Mouse (Mus musculus) neural tube, embryonic 14.5 days (tissue): ENCODE data around the gene Atp6v1e1. TPM values are rescaled to one million over a fixed set of nuclear protein-coding genes. Genes with fewer than 3 reads are reported as not detected.

ENCODE experiments used
- ATAC-seq: fragments of 200-750 bp; cut with Nextera tagmentation; 2 replicates; pipeline ENCODE4 v1.8.0; 2017; ENCODE audit warnings: low read depth, mild to moderate bottlenecking, moderate TSS enrichment, moderate library complexity
- H3K27ac ChIP-seq: fragments of 300-500 bp; sonication (generic); 2 replicates; pipeline ENCODE4 v1.5.1; 2014; ENCODE audit warnings: low read depth, mild to moderate bottlenecking, control low read depth, low read length, moderate library complexity, mixed read lengths
- H3K27me3 ChIP-seq: fragments of 300-500 bp; sonication (generic); 2 replicates; pipeline ENCODE4 v1.6.1; 2014; ENCODE audit warnings: low read length; ENCODE audit not compliant: control insufficient read depth, insufficient read depth
- H3K36me3 ChIP-seq: fragments of 300-500 bp; sonication (generic); 2 replicates; pipeline ENCODE4 v1.6.1; 2014; ENCODE audit warnings: low read length, mixed read lengths; ENCODE audit not compliant: control insufficient read depth, insufficient read depth
- H3K4me1 ChIP-seq: fragments of 300-500 bp; sonication (generic); 2 replicates; pipeline ENCODE4 v1.6.1; 2014; ENCODE audit warnings: low read length; ENCODE audit not compliant: control insufficient read depth, insufficient read depth
- H3K4me2 ChIP-seq: fragments of 300-500 bp; sonication (generic); 2 replicates; pipeline ENCODE4 v1.6.1; 2014; ENCODE audit warnings: mild to moderate bottlenecking, low read depth, low read length, control low read depth
- H3K4me3 ChIP-seq: fragments of 300-500 bp; sonication (generic); 2 replicates; pipeline ENCODE4 v1.5.1; 2014; ENCODE audit warnings: low read depth, low read length, control low read depth, mixed read lengths
- H3K9ac ChIP-seq: fragments of 300-500 bp; sonication (generic); replicated peaks from 2 replicates; pipeline ENCODE4 v1.6.1; 2014; ENCODE audit warnings: low read depth, mild to moderate bottlenecking, control low read depth, low read length, mixed read lengths
- H3K9me3 ChIP-seq: fragments of 300-500 bp; sonication (generic); 2 replicates; pipeline ENCODE4 v1.6.1; 2016; ENCODE audit warnings: low read length; ENCODE audit not compliant: control insufficient read depth
- WGBS: fragments of 180-500 bp; shearing (Covaris S2); extraction: QIAGEN DNeasy Blood & Tissue Kit; methylation state at CpG from one replicate; pipeline ENCODE4 v1.1.7; 2014; 5-methylcytosine and 5-hydroxymethylcytosine counted together
- polyA plus RNA-seq: library from polyadenylated mRNA; unstranded; fragments of >200 nt; fragmentation: Nextera tagmentation; extraction: Ambion mirVana; gene quantifications from 2 replicates; pipeline ENCODE4 v1.2.1, GENCODE M21; 2014

Atp6v1e1 gene
- polyA plus RNA-seq, 1 experiment from 2014 or later = 335 TPM

DNA sequence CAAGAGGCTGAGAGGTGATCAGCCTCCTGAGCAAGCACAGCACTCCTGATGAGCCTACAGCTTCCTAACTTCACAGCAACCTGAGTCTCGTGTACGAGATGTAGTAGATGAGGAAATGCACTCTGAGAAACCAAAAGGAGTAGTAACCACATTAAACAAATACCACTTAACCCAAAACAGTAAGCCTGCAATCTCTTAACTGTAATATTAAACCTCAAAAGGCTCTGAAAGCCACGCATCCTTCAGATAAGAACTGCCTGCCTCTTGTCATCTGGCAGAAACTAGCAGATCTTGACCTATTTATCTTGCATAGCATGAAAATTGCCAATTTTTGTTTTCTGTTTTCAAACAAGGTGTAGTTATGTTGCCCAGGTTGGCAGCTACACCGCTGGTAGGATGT is 23.7 kb downstream of the Atp6v1e1 start:
- no peaks in the 10 kb centered on the region for H3K27me3 ChIP-seq
- H3K27ac ChIP-seq = no peak overlapping the region
- H3K4me2 ChIP-seq = no peak overlapping the region
- WGBS = 94% methylated on average over 4 of the region's 4 CpGs
- no peak overlapping the region for H3K9ac ChIP-seq
- H3K4me3 ChIP-seq = no peak overlapping the region
- no peak for ATAC-seq
- peaks cover 80% of the 10 kb centered on the region for H3K36me3 ChIP-seq
- no peaks in the 10 kb centered on the region for H3K9me3 ChIP-seq
- H3K4me1 ChIP-seq = no peaks in the 10 kb centered on the region

DNA sequence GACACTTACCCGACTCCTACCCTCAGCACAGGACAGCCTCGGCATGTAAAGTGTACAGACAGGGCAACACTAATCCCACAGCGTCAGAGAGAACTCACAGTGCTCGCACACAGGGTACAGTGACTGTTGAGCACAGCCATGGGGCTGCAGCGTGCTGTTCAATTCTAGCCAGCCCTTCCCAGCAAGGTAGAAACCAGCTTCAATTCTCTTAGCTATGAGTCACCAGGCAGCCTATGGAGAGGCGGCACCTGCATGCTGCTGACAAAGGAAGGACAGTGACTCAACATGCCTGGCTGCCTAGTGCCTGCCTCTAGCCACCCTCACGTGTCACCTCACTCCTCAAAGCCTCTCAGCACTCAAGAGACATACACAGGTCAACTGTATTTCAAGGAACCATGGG is 24.6 kb downstream of the Atp6v1e1 start:
- Histone ChIP-seq H3K9me3 (no peaks in the 10 kb centered on the region), H3K36me3 (peaks cover 81% of the 10 kb centered on the region), H3K4me2 (no peak overlapping the region), H3K27me3 (no peaks in the 10 kb centered on the region), H3K9ac (no peak overlapping the region), H3K4me3 (no peak overlapping the region), H3K27ac (no peak overlapping the region), H3K4me1 (no peaks in the 10 kb centered on the region)
- ATAC-seq = no peak
- 92% methylated on average over 7 of the region's 7 CpGs for WGBS

DNA sequence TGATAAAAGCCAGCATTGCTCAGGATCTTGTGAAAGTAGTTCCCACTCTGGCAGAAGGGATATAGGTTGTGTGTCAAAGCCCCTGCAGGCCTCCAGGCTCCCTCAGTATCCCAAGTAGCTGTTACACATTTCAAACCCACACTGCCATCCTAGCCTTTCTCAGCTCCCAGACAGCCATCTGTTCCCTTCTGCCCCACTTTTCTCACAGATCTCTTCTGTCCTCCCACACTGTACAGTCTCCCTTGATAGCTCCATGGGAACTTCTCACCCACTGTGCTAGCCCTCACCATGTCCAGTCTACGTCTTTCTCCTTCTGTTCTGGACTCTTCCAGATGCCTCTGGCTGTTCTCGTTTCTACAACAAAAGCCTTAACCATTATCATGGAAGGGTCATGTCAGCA is 26.5 kb downstream of the Atp6v1e1 start:
- H3K9ac ChIP-seq = no peak overlapping the region
- H3K36me3 ChIP-seq = peaks cover 77% of the 10 kb centered on the region
- H3K4me3 ChIP-seq = no peak overlapping the region
- H3K27me3 ChIP-seq = no peaks in the 10 kb centered on the region
- no peak overlapping the region for H3K27ac ChIP-seq
- no peaks in the 10 kb centered on the region for H3K4me1 ChIP-seq
- no peak for ATAC-seq
- 78% methylated on average over 2 of the region's 2 CpGs for WGBS
- no peaks in the 10 kb centered on the region for H3K9me3 ChIP-seq
- H3K4me2 ChIP-seq = no peak overlapping the region

DNA sequence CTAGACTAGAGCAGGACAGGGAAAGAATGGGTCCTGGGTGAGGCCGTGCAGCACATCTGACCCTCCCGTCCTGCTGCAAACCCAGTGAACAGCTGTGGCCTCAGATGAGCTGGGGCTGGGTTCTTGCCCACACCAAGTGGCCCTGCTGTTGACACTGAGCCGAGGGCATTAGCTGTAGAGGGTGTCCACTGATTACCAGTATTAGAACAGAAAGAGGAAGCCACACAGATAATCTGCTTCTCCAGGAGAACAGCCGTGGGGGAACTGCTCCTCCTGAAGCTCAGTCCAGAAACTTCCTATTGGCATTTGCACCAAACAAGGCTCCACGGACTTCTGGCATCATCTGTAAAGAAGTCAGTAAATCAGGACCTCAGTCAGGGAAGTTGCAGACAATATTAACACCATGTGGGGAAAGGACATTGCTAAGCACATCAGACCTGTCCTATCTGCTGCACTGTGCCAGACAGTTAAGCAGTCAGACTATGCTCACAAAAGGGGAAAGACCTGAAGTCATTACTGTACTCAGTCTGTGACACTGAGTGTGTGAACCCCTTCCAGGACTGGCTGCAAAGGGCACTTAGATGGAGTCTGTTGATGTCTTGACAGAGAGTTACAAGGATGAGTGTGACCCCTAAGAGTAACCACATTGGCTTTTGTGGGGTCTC is 27.0 kb downstream of the Atp6v1e1 start:
- no peak overlapping the region for H3K4me2 ChIP-seq
- no peak overlapping the region for H3K9ac ChIP-seq
- H3K9me3 ChIP-seq = no peaks in the 10 kb centered on the region
- peaks cover 73% of the 10 kb centered on the region for H3K36me3 ChIP-seq
- H3K4me3 ChIP-seq = no peak overlapping the region
- H3K4me1 ChIP-seq = no peaks in the 10 kb centered on the region
- ATAC-seq = no peak
- H3K27ac ChIP-seq = no peak overlapping the region
- H3K27me3 ChIP-seq = no peaks in the 10 kb centered on the region
- 83% methylated on average over 5 of the region's 5 CpGs for WGBS

DNA sequence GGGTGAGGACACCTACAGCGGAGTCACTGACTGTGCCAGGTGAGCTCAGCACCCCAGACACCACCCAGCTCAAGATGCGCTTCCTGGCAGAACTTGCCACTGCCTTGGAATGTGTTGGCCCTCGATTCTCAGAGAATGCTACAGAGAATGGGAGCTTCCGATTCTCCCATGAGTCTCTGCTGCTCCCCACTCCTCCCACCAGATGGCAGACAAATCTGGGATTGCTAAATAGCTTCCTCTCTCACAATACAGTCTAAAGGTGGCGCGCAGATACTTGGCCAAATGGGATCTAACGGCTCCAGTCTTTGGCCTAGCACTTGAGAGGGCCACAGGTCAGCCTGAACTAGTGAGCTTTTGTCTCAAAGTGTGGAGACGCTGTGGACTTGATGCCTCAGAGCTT is 29.6 kb downstream of the Atp6v1e1 start:
- no peak overlapping the region for H3K4me3 ChIP-seq
- no peaks in the 10 kb centered on the region for H3K27me3 ChIP-seq
- H3K4me1 ChIP-seq = no peaks in the 10 kb centered on the region
- H3K9ac ChIP-seq = no peak overlapping the region
- H3K27ac ChIP-seq = no peak overlapping the region
- WGBS = 87% methylated on average over 8 of the region's 8 CpGs
- no peak overlapping the region for H3K4me2 ChIP-seq
- ATAC-seq = no peak
- H3K36me3 ChIP-seq = peaks cover 54% of the 10 kb centered on the region
- H3K9me3 ChIP-seq = no peaks in the 10 kb centered on the region

DNA sequence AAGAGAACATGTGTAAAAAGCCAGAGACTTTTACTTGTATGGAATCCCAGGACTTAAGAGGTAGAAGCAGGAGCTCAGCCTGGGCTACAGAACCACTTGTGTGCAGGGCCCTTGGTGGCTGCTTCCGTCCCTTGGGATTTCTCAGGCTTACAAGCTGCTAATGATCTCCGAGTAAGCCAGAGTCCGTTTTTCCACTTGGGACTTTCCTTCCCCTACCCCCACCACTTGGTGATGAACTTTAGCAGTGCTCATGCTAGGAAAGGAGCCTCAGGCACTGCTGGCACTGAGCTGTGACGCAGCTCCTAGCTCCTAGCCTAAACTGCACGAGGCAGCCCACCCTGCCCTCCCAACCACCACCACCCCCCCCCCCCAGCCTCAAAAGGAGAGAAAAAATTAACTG is 31.9 kb downstream of the Atp6v1e1 start:
- no peak overlapping the region for H3K4me3 ChIP-seq
- no peak overlapping the region for H3K9ac ChIP-seq
- H3K27me3 ChIP-seq = no peaks in the 10 kb centered on the region
- H3K4me1 ChIP-seq = no peaks in the 10 kb centered on the region
- no peaks in the 10 kb centered on the region for H3K9me3 ChIP-seq
- no peak overlapping the region for H3K4me2 ChIP-seq
- peaks cover 34% of the 10 kb centered on the region for H3K36me3 ChIP-seq
- H3K27ac ChIP-seq = no peak overlapping the region
- 40% methylated on average over 5 of the region's 5 CpGs for WGBS
- no peak for ATAC-seq

DNA sequence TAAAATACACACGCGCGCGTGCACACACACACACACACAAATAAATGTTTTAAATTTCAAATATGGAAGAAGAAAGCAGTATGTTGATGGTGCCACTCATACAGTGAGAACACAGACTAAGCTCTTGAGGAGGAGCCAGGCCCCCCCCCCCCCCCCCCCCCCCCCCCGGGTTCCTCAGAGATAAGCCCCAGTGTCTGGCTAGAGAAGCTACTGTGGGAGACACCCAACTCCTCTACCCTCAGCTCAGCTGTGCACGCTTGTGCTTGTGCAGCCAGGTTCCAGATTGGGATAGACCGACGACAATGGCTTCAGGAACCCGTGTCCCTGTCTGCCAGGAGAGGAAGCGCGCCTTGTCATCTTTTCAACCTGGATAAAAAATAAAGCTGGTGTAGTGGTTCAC is 32.4 kb downstream of the Atp6v1e1 start:
- Histone ChIP-seq H3K36me3 (peaks cover 28% of the 10 kb centered on the region), H3K9me3 (no peaks in the 10 kb centered on the region), H3K4me1 (no peaks in the 10 kb centered on the region), H3K27me3 (no peaks in the 10 kb centered on the region), H3K27ac (no peak overlapping the region), H3K4me2 (no peak overlapping the region), H3K4me3 (no peak overlapping the region), H3K9ac (no peak overlapping the region)
- WGBS = 87% methylated on average over 11 of the region's 11 CpGs
- ATAC-seq = no peak

DNA sequence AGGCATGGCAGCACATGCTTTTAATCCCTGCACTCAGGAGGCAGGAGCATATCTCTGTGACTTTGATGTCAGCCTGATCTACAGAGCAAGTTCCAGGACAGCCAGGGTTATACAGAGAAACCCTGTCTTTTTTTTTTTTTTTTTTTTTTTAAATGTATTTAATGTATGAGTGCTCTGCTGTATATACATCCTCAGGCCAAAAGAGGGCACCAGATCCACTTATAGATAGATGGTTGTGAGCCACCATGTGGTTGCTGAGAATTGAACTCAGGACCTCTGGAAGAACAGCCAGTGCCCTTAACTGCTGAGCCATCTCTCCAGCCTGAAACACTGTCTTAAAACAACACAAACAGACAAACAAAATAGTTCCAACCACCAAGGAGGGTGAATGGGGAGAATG is 33.7 kb downstream of the Atp6v1e1 start:
- no peak for ATAC-seq
- H3K4me2 ChIP-seq = no peak overlapping the region
- H3K4me1 ChIP-seq = no peaks in the 10 kb centered on the region
- no peak overlapping the region for H3K27ac ChIP-seq
- H3K36me3 ChIP-seq = peaks cover 21% of the 10 kb centered on the region
- H3K9me3 ChIP-seq = no peaks in the 10 kb centered on the region
- no peaks in the 10 kb centered on the region for H3K27me3 ChIP-seq
- no peak overlapping the region for H3K9ac ChIP-seq
- H3K4me3 ChIP-seq = no peak overlapping the region

DNA sequence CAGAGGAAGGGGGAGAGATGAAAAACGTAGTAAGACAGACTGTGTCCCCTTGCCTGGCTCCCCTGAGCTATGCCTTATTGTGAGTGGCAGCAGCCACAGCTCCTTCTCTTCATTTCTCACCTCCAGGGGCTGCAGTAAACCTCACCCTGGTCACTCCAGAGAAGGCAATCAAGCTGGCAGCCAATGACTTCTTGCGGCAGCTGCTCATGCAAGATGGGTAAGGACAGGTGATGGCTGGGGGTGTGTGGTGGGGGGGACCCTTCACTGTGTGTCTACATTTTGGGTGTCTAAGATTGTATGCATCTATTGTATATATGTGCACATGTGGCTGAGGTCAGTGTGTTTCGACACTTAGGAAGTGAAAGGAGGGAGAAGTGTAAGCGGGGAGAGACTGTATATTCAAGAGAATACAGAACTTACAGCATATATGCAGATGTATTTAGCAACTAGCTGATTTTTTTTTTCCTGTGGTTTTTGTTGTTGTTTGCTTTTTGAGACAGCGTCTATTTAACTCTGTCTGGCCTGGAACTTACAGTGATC is 34.5 kb downstream of the Atp6v1e1 start:
- 80% methylated on average over 5 of the region's 5 CpGs for WGBS
- no peaks in the 10 kb centered on the region for H3K4me1 ChIP-seq
- no peak for ATAC-seq
- no peak overlapping the region for H3K4me3 ChIP-seq
- H3K4me2 ChIP-seq = no peak overlapping the region
- H3K9me3 ChIP-seq = no peaks in the 10 kb centered on the region
- no peak overlapping the region for H3K9ac ChIP-seq
- H3K27ac ChIP-seq = no peak overlapping the region
- peaks cover 13% of the 10 kb centered on the region for H3K36me3 ChIP-seq
- H3K27me3 ChIP-seq = no peaks in the 10 kb centered on the region
